In genomic region chr13:5869842-5870241, GRCm38 (mm10) we compare ENCODE assay signal across 9 mouse cellular contexts. TPM values are rescaled to one million over a fixed set of nuclear protein-coding genes. Genes with fewer than 3 reads are reported as not detected.
DNase-seq lines count a peak whose midpoint lies in the region; ATAC-seq and TF ChIP-seq lines count a peak whose summit lies in the region.
"Had no signal": no experiment of that assay in that cellular context is flagged by ENCODE, and none has a peak within 500 bp of the region (broad histone marks: within the 10 kb centered on the region; RNA-seq: fewer than 3 reads in every experiment).

No protein-coding gene starts in this region.

- H3K9ac ChIP-seq in forebrain, embryonic 14.5 days (ENCODE audit: low read length): no peak overlapping the region
- no peak overlapping the region for H3K9ac ChIP-seq in ES-Bruce4 (ENCODE audit: low read depth, poor library complexity, severe bottlenecking)
- no peak overlapping the region for H3K9ac ChIP-seq in limb, embryonic 15.5 days

- TF ChIP-seq POLR2A in ES-Bruce4 (IDR thresholded peaks at IDR 0.05; ENCODE audit: insufficient read depth, low read length): no peak

- ATAC-seq in forebrain, embryonic 14.5 days: no peak
- no peak for ATAC-seq in limb, embryonic 15.5 days (ENCODE audit: insufficient number of reproducible peaks, low FRiP score, low TSS enrichment, low read depth)

- no peaks in the 10 kb centered on the region for H3K9me3 ChIP-seq in forebrain, embryonic 14.5 days (replicated peaks; ENCODE audit: control insufficient read depth, low read length)
- H3K9me3 ChIP-seq in forebrain, embryonic 10.5 days: no peaks in the 10 kb centered on the region
- no peaks in the 10 kb centered on the region; the same call in 1 of the 2 replicates for H3K9me3 ChIP-seq in ES-Bruce4 (replicated peaks; ENCODE audit: control insufficient read depth, insufficient read depth, low read length, poor library complexity, severe bottlenecking)
- H3K9me3 ChIP-seq in limb, embryonic 15.5 days: no peaks in the 10 kb centered on the region

- TF ChIP-seq CTCF in ES-Bruce4 (IDR thresholded peaks at IDR 0.05; ENCODE audit: low read depth, low read length): no peak

- H3K36me3 ChIP-seq in forebrain, embryonic 14.5 days (ENCODE audit: control insufficient read depth, insufficient read depth, low read length): peaks cover 33% of the 10 kb centered on the region
- peaks cover 37% of the 10 kb centered on the region for H3K36me3 ChIP-seq in forebrain, embryonic 10.5 days (replicated peaks)
- peaks cover 41% of the 10 kb centered on the region for H3K36me3 ChIP-seq in ES-Bruce4 (ENCODE audit: control insufficient read depth, insufficient read depth, low read length, poor library complexity, severe bottlenecking)
- peaks cover 38% of the 10 kb centered on the region for H3K36me3 ChIP-seq in limb, embryonic 15.5 days

- H3K4me3 ChIP-seq in forebrain, embryonic 14.5 days (ENCODE audit: low read depth, low read length): no peak overlapping the region
- no peak overlapping the region for H3K4me3 ChIP-seq in forebrain, embryonic 10.5 days
- no peak overlapping the region for H3K4me3 ChIP-seq in ES-Bruce4 (ENCODE audit: low read depth, low read length)
- no peak overlapping the region for H3K4me3 ChIP-seq in limb, embryonic 15.5 days
- H3K4me3 ChIP-seq: erythroblast, embryonic 14.5 days had no signal

- no peaks in the 10 kb centered on the region for H3K27me3 ChIP-seq in forebrain, embryonic 14.5 days (replicated peaks; ENCODE audit: control insufficient read depth, insufficient read depth, low read length)
- H3K27me3 ChIP-seq in forebrain, embryonic 10.5 days (ENCODE audit: poor library complexity, severe bottlenecking): peaks cover 18% of the 10 kb centered on the region; the same call in 1 of the 2 replicates
- no peaks in the 10 kb centered on the region for H3K27me3 ChIP-seq in ES-Bruce4 (ENCODE audit: control insufficient read depth, insufficient read depth, low read length, poor library complexity, severe bottlenecking)
- H3K27me3 ChIP-seq in limb, embryonic 15.5 days: no peaks in the 10 kb centered on the region

- no peaks in the 10 kb centered on the region; the same call in 1 of the 2 replicates for H3K4me1 ChIP-seq in forebrain, embryonic 14.5 days (ENCODE audit: control insufficient read depth, insufficient read depth, low read length)
- peaks cover 21% of the 10 kb centered on the region for H3K4me1 ChIP-seq in forebrain, embryonic 10.5 days
- H3K4me1 ChIP-seq in ES-Bruce4 (ENCODE audit: control insufficient read depth, insufficient read depth, low read length): peaks cover 7% of the 10 kb centered on the region
- H3K4me1 ChIP-seq in limb, embryonic 15.5 days: peaks cover 37% of the 10 kb centered on the region

- H3K4me2 ChIP-seq in forebrain, embryonic 14.5 days (ENCODE audit: low read length): no peak overlapping the region
- H3K4me2 ChIP-seq in limb, embryonic 15.5 days: no peak overlapping the region

- no peak for TF ChIP-seq EP300 in ES-Bruce4 (IDR thresholded peaks at IDR 0.05; ENCODE audit: insufficient read depth, low read depth, low read length)

- peak; percentile 28 for DNase-seq in forebrain, embryonic 14.5 days (ENCODE audit: low spot score)
- no peak for DNase-seq in forebrain, embryonic 10.5 days (ENCODE audit: extremely low spot score, low spot score)
- DNase-seq in gastrocnemius, postnatal 25 days: peak; percentile 39
- DNase-seq in spleen, postnatal 14 days (ENCODE audit: low spot score in 2 of 2): no peak
- no peak for DNase-seq in thymus, postnatal 25 days
- no peak for DNase-seq in layer of hippocampus, adult 11-12 months (ENCODE audit: low spot score)

- WGBS in forebrain, embryonic 14.5 days: 4% methylated on average over 7 of the region's 7 CpGs
- WGBS in forebrain, embryonic 10.5 days: 3% methylated on average over 7 of the region's 7 CpGs
- WGBS in limb, embryonic 15.5 days: 12% methylated on average over 7 of the region's 7 CpGs

- no peak overlapping the region for H3K27ac ChIP-seq in forebrain, embryonic 14.5 days (ENCODE audit: low read depth, low read length)
- no peak overlapping the region for H3K27ac ChIP-seq in forebrain, embryonic 10.5 days
- H3K27ac ChIP-seq in ES-Bruce4 (ENCODE audit: insufficient read depth, low read length): peak overlapping the region; percentile 72
- H3K27ac ChIP-seq in limb, embryonic 15.5 days: peak overlapping the region; percentile 75

RNA-seq across cellular contexts. Expression of gene Klf6, which starts 8.6 kb away (rescaled TPM):
- 56.9 and 80.8 TPM in 2 replicates for polyA plus RNA-seq in forebrain, embryonic 14.5 days (2014; fragmentation: Nextera tagmentation; extraction: Ambion mirVana)
- polyA plus RNA-seq in forebrain, embryonic 10.5 days (2016; fragmentation: Nextera tagmentation; extraction: Ambion mirVana): 42.6 and 43.6 TPM in 2 replicates
- polyA plus RNA-seq in ES-Bruce4 (2011; ENCODE audit: insufficient read depth, insufficient read length, low read depth, missing spikeins): 80.3 and 84.0 TPM in 2 replicates
- total RNA-seq in gastrocnemius, postnatal 25 days (2021): 10 to 100 TPM; 22.0 to 23.9 TPM
- polyA plus RNA-seq in limb, embryonic 15.5 days (2015; fragmentation: Nextera tagmentation; extraction: Ambion mirVana): 116 and 136 TPM in 2 replicates

Comparison
In these comparisons a context has a peak if more than half of its experiments do, and no peak if none do; other contexts are left out.
1. DNase-seq: peak in forebrain, embryonic 14.5 days (single experiment) and gastrocnemius, postnatal 25 days (single experiment); none in forebrain, embryonic 10.5 days (single experiment), spleen, postnatal 14 days (0 of 2), thymus, postnatal 25 days (single experiment) and layer of hippocampus, adult 11-12 months (single experiment).
2. H3K27ac ChIP-seq: peak in ES-Bruce4 (single experiment) and limb, embryonic 15.5 days (single experiment); none in forebrain, embryonic 14.5 days (single experiment) and forebrain, embryonic 10.5 days (single experiment).